Mouse (Mus musculus): ENCODE data around the gene Serbp1. TPM values are rescaled to one million over a fixed set of nuclear protein-coding genes. Genes with fewer than 3 reads are reported as not detected.

The Serbp1 gene
- polyA plus RNA-seq, 1 experiment from 2014 or later, result 501 TPM

DNA sequence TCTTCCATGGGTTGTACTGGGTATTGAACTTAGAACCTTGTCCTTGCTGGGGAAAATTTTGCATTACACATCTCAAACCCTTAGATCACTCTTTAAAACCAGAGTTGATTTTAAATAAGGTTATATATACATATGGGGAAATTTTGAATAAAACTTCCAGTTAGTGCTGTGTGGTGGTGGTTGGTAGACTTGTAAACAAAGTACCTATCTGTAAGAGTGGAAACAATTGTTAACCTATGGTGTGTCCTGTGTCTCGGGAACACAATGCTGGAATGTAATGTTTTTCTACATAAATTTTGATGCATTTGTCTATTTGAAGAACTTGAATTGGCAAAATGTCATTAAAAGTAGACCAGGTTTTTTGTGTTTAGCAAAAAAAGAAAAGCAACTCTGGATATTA lies 31.0 kb downstream of the Serbp1 start:
- Histone ChIP-seq H3K4me1 (replicated peaks) (peaks cover 8% of the 10 kb centered on the region; the same call in 1 of the 2 replicates), H3K4me3 (replicated peaks) (peak overlapping the region; percentile 100), H3K27ac (no peak overlapping the region), H3K4me2 (peak overlapping the region; percentile 76), H3K9ac (replicated peaks) (no peak overlapping the region), H3K27me3 (no peaks in the 10 kb centered on the region), H3K9me3 (no peaks in the 10 kb centered on the region), H3K36me3 (peaks cover 22% of the 10 kb centered on the region)
- 9% methylated on average over 1 of the region's 1 CpGs for WGBS
- ATAC-seq (ENCODE audit: insufficient number of reproducible peaks, insufficient read depth, low FRiP score, low TSS enrichment, low read depth), result no peak

DNA sequence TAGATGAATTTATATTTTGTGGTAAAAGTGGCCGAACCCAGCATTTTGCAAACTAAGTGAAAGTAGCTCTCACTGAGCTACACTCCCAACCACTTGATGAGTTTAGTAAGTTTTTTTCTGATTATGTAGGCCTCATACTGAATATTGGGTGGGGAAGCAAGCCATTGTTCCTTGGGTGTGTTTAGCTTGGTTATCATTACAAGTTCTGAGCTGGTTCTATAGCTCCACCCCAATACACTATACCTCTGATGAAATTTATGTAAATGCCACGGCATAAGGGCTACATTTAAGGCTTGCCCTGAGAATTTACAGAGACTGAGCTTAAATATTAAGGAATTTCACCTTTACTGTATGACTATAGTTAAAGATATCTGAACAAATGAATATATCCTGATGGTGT lies 31.5 kb downstream of the Serbp1 start:
- ATAC-seq (ENCODE audit: insufficient number of reproducible peaks, insufficient read depth, low FRiP score, low TSS enrichment, low read depth), result no peak
- WGBS, result 54% methylated on average over 2 of the region's 2 CpGs
- H3K27ac ChIP-seq, result no peak overlapping the region
- peaks cover 8% of the 10 kb centered on the region; the same call in 1 of the 2 replicates for H3K4me1 ChIP-seq (replicated peaks)
- H3K27me3 ChIP-seq, result no peaks in the 10 kb centered on the region
- no peaks in the 10 kb centered on the region for H3K9me3 ChIP-seq
- peaks cover 27% of the 10 kb centered on the region for H3K36me3 ChIP-seq
- no peak overlapping the region; the same call in 1 of the 2 replicates for H3K9ac ChIP-seq (replicated peaks)
- H3K4me3 ChIP-seq (replicated peaks), result peak overlapping the region; percentile 100
- H3K4me2 ChIP-seq, result peak overlapping the region; percentile 76

DNA sequence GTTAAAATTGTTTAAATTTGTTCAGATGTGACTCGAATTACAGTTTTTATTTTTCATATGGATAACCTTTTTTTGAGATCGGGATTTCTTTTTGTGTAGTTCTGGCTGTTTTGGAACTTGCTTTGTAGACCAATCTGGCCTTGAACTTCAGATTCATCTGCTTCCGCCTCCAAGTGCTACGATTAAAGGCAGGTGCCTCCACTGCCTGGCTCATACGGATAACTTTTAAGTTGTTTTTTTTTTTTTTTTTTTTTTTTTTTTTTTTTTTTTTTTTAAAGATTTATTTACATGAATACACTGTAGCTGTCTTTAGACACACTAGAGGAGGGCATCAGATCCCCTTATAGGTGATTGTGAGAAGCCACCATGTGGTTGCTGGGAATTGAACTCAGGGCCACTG lies 40.0 kb downstream of the Serbp1 start:
- Histone ChIP-seq H3K9ac (replicated peaks) (no peak overlapping the region), H3K4me1 (replicated peaks) (no peaks in the 10 kb centered on the region), H3K27ac (no peak overlapping the region), H3K4me2 (no peak overlapping the region), H3K27me3 (no peaks in the 10 kb centered on the region), H3K4me3 (replicated peaks) (no peak overlapping the region), H3K36me3 (peaks cover 74% of the 10 kb centered on the region), H3K9me3 (no peaks in the 10 kb centered on the region)
- ATAC-seq (ENCODE audit: insufficient number of reproducible peaks, insufficient read depth, low FRiP score, low TSS enrichment, low read depth), result no peak
- 84% methylated on average over 5 of the region's 5 CpGs for WGBS

DNA sequence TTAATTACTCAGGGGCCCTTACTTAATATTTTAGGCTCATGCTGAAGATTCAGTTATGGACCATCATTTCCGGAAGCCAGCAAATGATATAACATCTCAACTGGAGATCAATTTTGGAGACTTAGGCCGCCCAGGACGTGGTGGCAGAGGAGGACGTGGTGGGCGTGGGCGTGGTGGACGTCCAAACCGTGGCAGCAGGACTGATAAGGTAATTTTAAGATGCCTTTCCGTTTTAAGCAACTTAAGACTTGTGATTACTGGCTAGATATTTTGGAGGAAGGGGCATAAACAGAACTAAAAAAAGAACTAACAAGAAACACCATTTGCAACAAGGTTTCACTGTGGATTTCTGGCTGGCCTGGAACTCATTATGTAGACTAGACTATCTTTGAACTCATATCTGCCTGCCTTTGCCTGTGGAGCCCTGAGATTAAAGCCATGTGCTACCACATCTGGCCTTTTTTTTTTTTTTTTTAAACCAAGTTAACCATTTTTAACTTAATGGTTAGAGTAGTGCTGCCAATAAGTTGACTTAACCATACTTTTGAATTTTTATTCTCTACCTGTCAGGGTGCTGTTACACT lies 43.7 kb downstream of the Serbp1 start:
- Histone ChIP-seq H3K27ac (no peak overlapping the region), H3K9ac (replicated peaks) (no peak overlapping the region), H3K27me3 (no peaks in the 10 kb centered on the region), H3K4me3 (replicated peaks) (no peak overlapping the region), H3K4me2 (no peak overlapping the region), H3K36me3 (peaks cover 61% of the 10 kb centered on the region), H3K4me1 (replicated peaks) (no peaks in the 10 kb centered on the region), H3K9me3 (no peaks in the 10 kb centered on the region)
- no peak for ATAC-seq (ENCODE audit: insufficient number of reproducible peaks, insufficient read depth, low FRiP score, low TSS enrichment, low read depth)
- 66% methylated on average over 9 of the region's 9 CpGs for WGBS

DNA sequence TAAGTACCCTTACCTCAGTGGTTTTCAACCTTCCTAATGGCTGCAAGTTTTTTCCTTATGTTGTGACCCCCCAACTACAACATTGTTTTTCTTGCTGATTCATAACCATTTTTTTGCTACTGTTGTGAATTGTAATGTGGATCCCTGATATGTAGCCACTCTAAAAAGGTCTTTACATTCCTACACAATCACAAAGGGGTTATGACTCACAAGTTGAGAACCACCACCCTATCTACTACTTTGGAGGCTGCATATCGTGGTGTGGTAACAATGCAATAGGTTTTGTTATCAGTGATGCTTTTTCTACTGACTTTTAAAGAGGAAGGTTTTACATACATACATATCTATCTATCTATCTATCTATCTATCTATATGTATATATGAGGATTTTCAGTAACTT lies 44.9 kb downstream of the Serbp1 start:
- no peak overlapping the region for H3K27ac ChIP-seq
- H3K4me2 ChIP-seq, result no peak overlapping the region
- H3K4me3 ChIP-seq (replicated peaks), result no peak overlapping the region
- no peak for ATAC-seq (ENCODE audit: insufficient number of reproducible peaks, insufficient read depth, low FRiP score, low TSS enrichment, low read depth)
- WGBS, result 91% methylated on average over 1 of the region's 1 CpGs
- no peaks in the 10 kb centered on the region for H3K4me1 ChIP-seq (replicated peaks)
- H3K27me3 ChIP-seq, result no peaks in the 10 kb centered on the region
- H3K9me3 ChIP-seq, result no peaks in the 10 kb centered on the region
- H3K36me3 ChIP-seq, result peaks cover 51% of the 10 kb centered on the region
- H3K9ac ChIP-seq (replicated peaks), result no peak overlapping the region

DNA sequence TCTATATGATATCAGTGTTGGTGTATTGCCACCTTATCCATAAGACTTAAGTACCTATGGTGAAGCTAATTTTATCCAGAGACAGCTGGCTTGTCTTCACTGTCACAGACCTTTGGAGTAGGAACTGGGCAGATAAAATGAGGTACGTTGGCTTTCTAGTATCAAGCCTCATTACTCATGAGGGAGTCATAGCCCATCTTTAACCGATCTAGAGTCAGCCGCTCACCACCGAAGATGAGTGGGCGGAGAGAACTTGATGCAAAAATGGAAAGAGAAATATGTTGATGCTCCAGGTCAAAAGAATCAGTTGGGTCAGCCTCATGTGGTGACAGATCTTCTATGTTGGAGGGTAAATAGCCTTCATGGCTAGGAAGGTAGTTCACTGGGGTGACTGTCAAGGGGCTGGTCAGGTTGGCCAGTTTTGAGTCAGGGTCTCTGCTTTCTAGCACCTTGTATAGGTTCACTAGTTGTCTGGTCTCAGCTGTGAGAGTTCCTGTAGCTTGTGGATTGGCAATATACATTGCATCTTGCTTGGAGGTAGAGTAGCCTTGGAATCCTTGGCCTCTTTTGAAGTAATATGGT lies 54.2 kb downstream of the Serbp1 start:
- H3K9ac ChIP-seq (replicated peaks), result no peak overlapping the region
- H3K27ac ChIP-seq, result no peak overlapping the region
- no peaks in the 10 kb centered on the region for H3K9me3 ChIP-seq
- H3K4me3 ChIP-seq (replicated peaks), result no peak overlapping the region
- H3K4me2 ChIP-seq, result no peak overlapping the region
- no peak for ATAC-seq (ENCODE audit: insufficient number of reproducible peaks, insufficient read depth, low FRiP score, low TSS enrichment, low read depth)
- H3K4me1 ChIP-seq (replicated peaks), result no peaks in the 10 kb centered on the region
- H3K27me3 ChIP-seq, result no peaks in the 10 kb centered on the region
- 82% methylated on average over 5 of the region's 5 CpGs for WGBS
- H3K36me3 ChIP-seq, result peaks cover 12% of the 10 kb centered on the region; the same call in 1 of the 2 replicates

DNA sequence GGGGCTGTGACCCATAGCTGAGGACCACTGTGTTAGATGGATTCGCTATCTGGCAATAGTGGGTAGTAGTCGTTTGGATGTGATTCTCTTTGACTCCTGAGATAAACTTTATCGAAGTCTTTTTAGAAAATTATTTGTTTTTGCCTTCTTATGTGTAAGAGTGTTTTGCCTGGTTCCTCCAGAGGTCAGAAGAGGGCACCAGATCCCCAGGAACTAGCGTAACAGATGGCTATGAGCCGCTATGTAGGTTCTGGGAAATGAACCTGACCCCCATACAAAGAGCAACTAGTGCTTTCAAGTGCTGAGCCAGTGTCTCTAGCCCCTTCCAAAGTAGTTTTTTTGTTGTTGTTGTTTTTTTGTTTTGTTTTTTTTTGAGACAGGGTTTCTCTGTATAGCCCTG lies 58.1 kb downstream of the Serbp1 start:
- Histone ChIP-seq H3K27me3 (no peaks in the 10 kb centered on the region), H3K4me2 (no peak overlapping the region), H3K36me3 (0 out of 2 replicates have a peak, but pooled peaks cover 2% of the 10 kb centered on the region), H3K4me1 (replicated peaks) (no peaks in the 10 kb centered on the region), H3K9ac (replicated peaks) (no peak overlapping the region), H3K4me3 (replicated peaks) (no peak overlapping the region), H3K27ac (no peak overlapping the region), H3K9me3 (no peaks in the 10 kb centered on the region)
- 53% methylated on average over 5 of the region's 5 CpGs for WGBS
- ATAC-seq (ENCODE audit: insufficient number of reproducible peaks, insufficient read depth, low FRiP score, low TSS enrichment, low read depth), result no peak

DNA sequence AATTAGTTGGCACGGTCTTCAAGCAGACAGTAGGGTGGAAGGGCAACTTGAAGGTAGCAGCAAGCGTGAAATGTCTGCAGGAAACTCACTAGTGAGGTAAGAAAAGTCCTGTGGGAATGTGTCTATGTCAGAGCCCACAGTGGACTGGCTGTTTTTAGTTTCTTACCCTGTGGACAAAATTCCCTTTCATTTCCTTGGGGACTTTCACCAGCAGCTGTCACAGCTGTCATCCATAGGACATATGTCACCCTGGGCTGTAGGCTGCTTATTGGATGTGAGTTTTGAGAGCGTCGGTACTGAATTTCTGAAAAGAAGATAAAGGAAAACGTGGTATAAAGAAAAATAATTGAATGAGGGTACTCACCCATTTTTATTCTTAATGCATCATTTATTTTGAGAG lies 60.8 kb downstream of the Serbp1 start:
- ATAC-seq (ENCODE audit: insufficient number of reproducible peaks, insufficient read depth, low FRiP score, low TSS enrichment, low read depth), result no peak
- Histone ChIP-seq H3K4me2 (no peak overlapping the region), H3K36me3 (no peaks in the 10 kb centered on the region), H3K4me3 (replicated peaks) (no peak overlapping the region), H3K27me3 (no peaks in the 10 kb centered on the region), H3K4me1 (replicated peaks) (no peaks in the 10 kb centered on the region), H3K9me3 (no peaks in the 10 kb centered on the region), H3K27ac (no peak overlapping the region), H3K9ac (replicated peaks) (no peak overlapping the region)
- 84% methylated on average over 5 of the region's 5 CpGs for WGBS

DNA sequence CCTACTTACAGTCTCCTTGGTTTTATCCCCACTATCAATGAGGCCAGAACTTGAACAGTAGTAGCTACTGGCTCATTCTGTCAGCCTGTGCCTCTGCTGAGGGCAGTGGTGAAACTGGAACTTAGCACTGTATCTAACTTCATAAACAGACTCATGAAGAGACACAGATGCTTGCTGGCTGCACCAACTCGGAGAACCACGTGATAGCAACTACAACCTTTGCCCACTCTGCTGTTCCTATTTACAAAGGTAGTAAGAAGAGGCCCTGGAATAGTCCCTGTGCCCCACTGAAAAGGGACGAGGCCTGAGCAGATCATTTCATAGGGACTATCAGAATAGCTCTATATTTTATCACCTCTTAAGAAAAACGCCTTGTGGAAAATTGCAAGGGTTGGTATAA lies 62.3 kb downstream of the Serbp1 start:
- ATAC-seq (ENCODE audit: insufficient number of reproducible peaks, insufficient read depth, low FRiP score, low TSS enrichment, low read depth), result no peak
- H3K4me2 ChIP-seq, result no peak overlapping the region
- 73% methylated on average over 4 of the region's 4 CpGs for WGBS
- no peaks in the 10 kb centered on the region for H3K9me3 ChIP-seq
- no peak overlapping the region for H3K27ac ChIP-seq
- no peaks in the 10 kb centered on the region for H3K36me3 ChIP-seq
- no peak overlapping the region for H3K4me3 ChIP-seq (replicated peaks)
- H3K9ac ChIP-seq (replicated peaks), result no peak overlapping the region
- H3K4me1 ChIP-seq (replicated peaks), result no peaks in the 10 kb centered on the region
- H3K27me3 ChIP-seq, result no peaks in the 10 kb centered on the region

DNA sequence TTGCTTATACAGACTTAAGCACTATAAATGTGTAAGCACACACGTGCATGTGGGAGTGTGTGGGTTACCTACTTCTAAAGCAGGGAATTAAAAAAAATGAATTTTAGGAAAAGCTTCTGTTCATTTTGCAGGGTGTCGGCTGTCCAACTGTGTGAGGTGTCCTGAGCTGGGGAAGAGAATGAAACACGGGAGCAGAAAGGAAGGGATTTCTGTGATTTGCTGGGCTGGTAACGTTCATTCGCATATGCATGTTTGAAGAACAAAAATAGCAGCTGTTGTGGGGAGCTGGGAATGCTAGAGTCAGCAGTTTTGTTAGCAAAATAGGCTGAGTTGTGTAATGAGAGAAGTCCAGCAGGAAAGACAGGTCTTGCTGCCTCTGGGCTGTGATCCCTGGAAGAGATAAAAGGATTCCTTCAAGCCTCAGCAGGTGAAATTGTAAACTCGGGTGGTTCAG lies 62.8 kb downstream of the Serbp1 start:
- Histone ChIP-seq H3K9ac (replicated peaks) (no peak overlapping the region), H3K36me3 (no peaks in the 10 kb centered on the region), H3K4me1 (replicated peaks) (no peaks in the 10 kb centered on the region), H3K4me2 (no peak overlapping the region), H3K27me3 (no peaks in the 10 kb centered on the region), H3K4me3 (replicated peaks) (no peak overlapping the region), H3K27ac (no peak overlapping the region), H3K9me3 (no peaks in the 10 kb centered on the region)
- no peak for ATAC-seq (ENCODE audit: insufficient number of reproducible peaks, insufficient read depth, low FRiP score, low TSS enrichment, low read depth)
- 55% methylated on average over 6 of the region's 6 CpGs for WGBS

DNA sequence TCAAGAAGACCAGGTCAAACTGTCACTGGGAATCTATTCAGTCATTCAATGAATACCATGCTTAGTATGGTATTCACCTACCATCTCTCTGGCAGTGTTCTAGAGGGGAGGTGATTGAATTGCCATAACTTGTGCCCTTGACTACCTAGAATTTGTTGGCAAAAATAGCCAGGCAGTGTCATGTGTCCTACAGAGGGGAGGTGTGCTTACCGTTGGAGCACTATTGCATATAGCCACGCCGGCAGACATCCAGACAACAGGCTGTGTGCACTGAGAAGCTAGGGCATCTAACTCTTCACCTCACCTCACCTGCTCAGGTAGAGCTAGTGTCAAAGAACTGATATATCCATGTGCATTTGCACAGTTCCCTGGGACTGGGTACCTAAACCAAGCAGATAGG lies 63.3 kb downstream of the Serbp1 start:
- Histone ChIP-seq H3K36me3 (no peaks in the 10 kb centered on the region), H3K9ac (replicated peaks) (no peak overlapping the region), H3K27ac (no peak overlapping the region), H3K9me3 (no peaks in the 10 kb centered on the region), H3K4me1 (replicated peaks) (no peaks in the 10 kb centered on the region), H3K27me3 (no peaks in the 10 kb centered on the region), H3K4me2 (no peak overlapping the region), H3K4me3 (replicated peaks) (no peak overlapping the region)
- no peak for ATAC-seq (ENCODE audit: insufficient number of reproducible peaks, insufficient read depth, low FRiP score, low TSS enrichment, low read depth)
- WGBS, result 93% methylated on average over 3 of the region's 3 CpGs

DNA sequence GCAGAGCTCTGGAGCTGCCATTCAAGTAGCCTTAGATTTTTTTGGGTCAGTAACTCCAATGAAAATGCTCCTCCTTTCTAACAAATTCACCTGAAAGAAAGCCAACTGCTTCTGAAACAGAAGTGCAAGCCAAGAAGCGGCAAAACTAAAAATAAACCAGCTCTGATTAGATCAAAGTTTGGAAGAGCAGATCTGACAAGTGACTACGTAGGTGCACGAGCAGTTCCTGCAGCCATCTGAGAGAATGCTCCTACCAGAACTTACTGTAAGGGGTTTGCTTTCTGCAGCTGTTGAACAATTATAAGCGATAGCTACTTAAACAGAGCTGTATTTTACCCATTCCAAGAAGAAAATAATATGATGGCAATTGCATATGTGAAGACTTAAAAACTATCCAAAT lies 64.5 kb downstream of the Serbp1 start:
- 87% methylated on average over 4 of the region's 4 CpGs for WGBS
- no peak for ATAC-seq (ENCODE audit: insufficient number of reproducible peaks, insufficient read depth, low FRiP score, low TSS enrichment, low read depth)
- H3K4me2 ChIP-seq, result no peak overlapping the region
- H3K27ac ChIP-seq, result no peak overlapping the region
- H3K4me1 ChIP-seq (replicated peaks), result no peaks in the 10 kb centered on the region
- H3K27me3 ChIP-seq, result no peaks in the 10 kb centered on the region
- no peaks in the 10 kb centered on the region for H3K9me3 ChIP-seq
- H3K9ac ChIP-seq (replicated peaks), result no peak overlapping the region
- no peaks in the 10 kb centered on the region for H3K36me3 ChIP-seq
- no peak overlapping the region for H3K4me3 ChIP-seq (replicated peaks)

Data from limb, embryonic 12.5 days (tissue).